Mouse (Mus musculus) bone marrow, adult 2 months (tissue): ENCODE results near the gene P3h1.

Experiments used
- CTCF ChIP-seq: fragments of 200-500 bp; IDR thresholded peaks from 2 replicates; pipeline ENCODE4 v1.5.1; 2011; ENCODE audit warnings: low read length, control low read depth; ENCODE audit not compliant: control insufficient read depth, insufficient read depth
- POLR2A ChIP-seq: fragments of 200-500 bp; IDR thresholded peaks from 2 replicates; pipeline ENCODE4 v1.6.1; 2011; ENCODE audit warnings: low read depth, mild to moderate bottlenecking, control low read depth, low read length, borderline replicate concordance; ENCODE audit not compliant: control insufficient read depth

DNA sequence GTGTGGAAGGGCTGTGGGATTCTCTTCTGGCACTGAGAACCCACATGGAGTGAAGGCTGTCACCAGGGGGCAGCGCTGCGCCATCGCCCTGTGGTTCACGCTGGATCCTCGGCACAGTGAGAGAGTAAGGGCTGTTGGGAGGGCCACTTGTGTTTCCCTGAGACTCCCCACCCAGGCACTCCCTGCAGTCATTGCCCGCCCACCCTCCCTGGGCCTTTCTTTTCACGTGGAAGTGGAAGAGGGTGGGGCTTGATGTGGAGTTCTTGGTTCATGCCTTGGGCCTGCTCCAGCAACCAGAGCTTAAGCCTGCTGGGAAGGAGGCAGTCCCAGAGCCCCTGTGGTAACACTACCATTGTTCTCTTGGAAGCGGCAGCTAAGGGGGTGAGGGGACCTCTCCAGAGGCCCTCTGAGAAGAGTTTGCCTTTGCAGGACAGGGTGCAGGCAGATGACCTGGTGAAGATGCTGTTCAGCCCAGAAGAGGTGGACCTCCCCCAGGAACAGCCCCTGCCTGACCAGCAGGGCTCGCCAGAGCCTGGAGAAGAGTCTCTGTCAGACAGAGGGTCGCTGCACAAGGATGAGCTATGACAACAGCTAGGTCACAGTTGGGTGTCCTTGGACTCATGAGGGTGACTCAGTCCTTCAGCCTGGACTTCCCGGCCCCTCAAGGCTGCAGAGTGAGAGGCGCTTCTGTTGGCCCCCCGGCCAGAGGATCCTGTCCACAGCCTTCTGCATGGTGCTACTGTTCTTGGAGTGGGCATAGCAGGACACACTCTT, 14.9 kb downstream of the P3h1 start:
- TF ChIP-seq CTCF (peak; percentile 88), POLR2A (no peak)
